Mouse (Mus musculus) C2C12 (cell line): ENCODE results near the gene Tmem41b.

Experiments used
- CTCF ChIP-seq: IDR thresholded peaks from one replicate; pipeline ENCODE4 v1.5.1; 2011; ENCODE audit not compliant: control insufficient read depth, insufficient read depth, insufficient read length
- MAX ChIP-seq: IDR thresholded peaks from one replicate; pipeline ENCODE4 v1.6.1; 2011; ENCODE audit warnings: mild to moderate bottlenecking, control low read depth
- MYOD1 ChIP-seq: IDR thresholded peaks from one replicate; pipeline ENCODE4 v1.6.1; 2011; ENCODE audit warnings: low read depth; ENCODE audit not compliant: control insufficient read depth, insufficient read length

DNA sequence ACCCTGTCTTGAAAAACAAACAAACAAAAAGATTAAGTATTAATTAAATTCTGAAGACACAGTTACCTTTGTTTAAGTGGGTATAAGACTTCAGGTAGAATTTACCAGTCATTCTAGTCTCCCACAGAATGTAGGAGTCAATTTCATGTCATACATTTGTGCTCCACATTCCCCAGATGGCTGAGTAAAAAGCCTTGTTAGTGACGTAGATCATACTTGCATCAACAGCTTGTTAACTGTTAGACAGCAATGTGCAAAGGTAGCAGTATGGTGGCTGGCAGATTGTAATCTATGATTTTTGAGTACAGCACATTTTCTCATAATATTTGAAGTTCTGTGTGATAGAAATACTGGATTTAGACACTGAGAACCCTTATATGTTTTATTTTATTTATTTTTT lies 42.1 kb upstream of the Tmem41b start:
- no peak for TF ChIP-seq MYOD1
- no peak for TF ChIP-seq CTCF
- TF ChIP-seq MAX: no peak
